Comparison of ENCODE assay signal across 7 mouse cellular contexts in genomic region chr8:20545347-20545746, GRCm38 (mm10).
DNase-seq lines count a peak whose midpoint lies in the region; TF ChIP-seq lines count a peak whose summit lies in the region.
"Not testable (repeated sequence)": the region's sequence is repeated elsewhere in the genome, so short reads cannot be mapped to it uniquely, and the experiment has no call there.

No protein-coding gene starts in this region.

- H3K27ac ChIP-seq in thymus, adult 2 months (ENCODE audit: control insufficient read depth, insufficient read depth, low read length), result not testable (repeated sequence)

- not testable (repeated sequence) for H3K4me1 ChIP-seq in thymus, adult 2 months (replicated peaks; ENCODE audit: control insufficient read depth, insufficient read depth, low read length)

- 44% methylated on average over 1 of the region's 2 CpGs for WGBS in thymus, adult 2 months

- H3K4me3 ChIP-seq in thymus, adult 2 months (ENCODE audit: control insufficient read depth, insufficient read depth, low read length), result not testable (repeated sequence)

- not testable (repeated sequence) for H3K36me3 ChIP-seq in thymus, adult 2 months (ENCODE audit: control insufficient read depth, insufficient read depth, low read length)

- not testable (repeated sequence) for TF ChIP-seq CTCF in thymus, adult 2 months (IDR thresholded peaks at IDR 0.05; ENCODE audit: borderline replicate concordance, control insufficient read depth, extremely low read depth, insufficient read depth, low read length, poor library complexity)

- DNase-seq in adrenal gland, adult 18-20 months (ENCODE audit: low spot score in 2 of 2), result peak; percentile 2 to 22
- peak; percentile 5 for DNase-seq in gastrocnemius, postnatal 10 days
- peak; percentile 90 for DNase-seq in heart, adult 11 months
- peak; percentile 12 for DNase-seq in kidney, postnatal 10 days
- peak; percentile 24 for DNase-seq in lung, postnatal 10 days
- peak; percentile 18 for DNase-seq in thymus, adult 2 months
- peak; percentile 27 to 80 for DNase-seq in urinary bladder, postnatal 4 days (ENCODE audit: low spot score in 2 of 2)

- H3K27me3 ChIP-seq in thymus, adult 2 months (ENCODE audit: control insufficient read depth, insufficient read depth, low read length), result not testable (repeated sequence)

- not testable (repeated sequence) for TF ChIP-seq POLR2A in thymus, adult 2 months (IDR thresholded peaks at IDR 0.05; ENCODE audit: control insufficient read depth, extremely low read depth, insufficient read depth, low read length, poor library complexity)

Comparison
In these comparisons a context has a peak if more than half of its experiments do, and no peak if none do; other contexts are left out.
1. DNase-seq: peak in every context shown above with its lines; median percentile 90 in heart, adult 11 months; 54 in urinary bladder, postnatal 4 days; 24 in lung, postnatal 10 days; 18 in thymus, adult 2 months; 12 in adrenal gland, adult 18-20 months; 12 in kidney, postnatal 10 days; 5 in gastrocnemius, postnatal 10 days.